Mouse (Mus musculus) CH12.LX (cell line): ENCODE results near the gene Armc5. TPM values are rescaled to one million over a fixed set of nuclear protein-coding genes. Genes with fewer than 3 reads are reported as not detected.

ENCODE experiments used
- DNase-seq: peaks from one replicate; pipeline ENCODE4 v3.0.0-alpha.2; 2013; ENCODE audit errors: extremely low read depth
- H3K27ac ChIP-seq: 2 replicates; pipeline ENCODE4 v1.5.1; 2012; ENCODE audit warnings: low read depth, mild to moderate bottlenecking, control low read depth, moderate library complexity; ENCODE audit not compliant: insufficient read depth
- H3K27me3 ChIP-seq: replicated peaks from 2 replicates; pipeline ENCODE3; 2012; ENCODE audit warnings: inconsistent platforms
- H3K36me3 ChIP-seq, 2 experiments: replicated peaks in 1 of 2; 2 replicates each; pipeline versions ENCODE3 to v1.6.1; 2012; ENCODE audit warnings: inconsistent platforms in 1 of 2, low read length in 1 of 2, mild to moderate bottlenecking in 1 of 2, mixed read lengths in 1 of 2, moderate library complexity in 1 of 2; ENCODE audit not compliant: control insufficient read depth in 1 of 2, insufficient read depth in 1 of 2
- H3K4me1 ChIP-seq, 2 experiments: 2 replicates each; pipeline ENCODE4 v1.6.1; 2012; ENCODE audit warnings: inconsistent platforms in 1 of 2, moderate library complexity in 1 of 2; ENCODE audit not compliant: insufficient read depth in 2 of 2, control insufficient read depth in 1 of 2
- H3K4me2 ChIP-seq: 2 replicates; pipeline ENCODE4 v1.6.1; 2012; ENCODE audit warnings: low read depth, mild to moderate bottlenecking, control low read depth; ENCODE audit not compliant: poor library complexity, insufficient read depth, severe bottlenecking
- H3K4me3 ChIP-seq, 3 experiments: fragments of 150-350 bp in 1 of 3; sonication (generic) in 1 of 3; replicated peaks in 1 of 3; 2 replicates each; pipeline versions ENCODE3 to v1.5.1; 2011 to 2012; ENCODE audit warnings: low read depth in 2 of 3, low read length in 2 of 3, mild to moderate bottlenecking in 2 of 3, moderate library complexity in 2 of 3, control low read depth in 1 of 3, improper control_type of control experiment in 1 of 3, inconsistent platforms in 1 of 3, mixed read lengths in 1 of 3; ENCODE audit not compliant: poor library complexity in 1 of 3
- H3K79me2 ChIP-seq: replicated peaks from 2 replicates; pipeline ENCODE4 v1.6.1; 2012; ENCODE audit warnings: mild to moderate bottlenecking, moderate library complexity; ENCODE audit not compliant: control insufficient read depth, poor library complexity, insufficient read depth, severe bottlenecking; ENCODE audit errors: extremely low read depth
- H3K9ac ChIP-seq: 2 replicates; pipeline ENCODE4 v1.6.1; 2012; ENCODE audit warnings: low read depth, mild to moderate bottlenecking, control low read depth, moderate library complexity; ENCODE audit not compliant: insufficient read depth
- H3K9me3 ChIP-seq: replicated peaks from 2 replicates; pipeline ENCODE3; 2012; ENCODE audit warnings: low read length, inconsistent platforms, mixed read lengths
- BHLHE40 ChIP-seq: IDR thresholded peaks from 2 replicates; pipeline ENCODE4 v1.6.1; 2011; ENCODE audit warnings: mild to moderate bottlenecking, low read depth, low read length, improper control_type of control experiment
- ELF1 ChIP-seq: IDR thresholded peaks from 2 replicates; pipeline ENCODE4 v1.6.1; 2014; ENCODE audit warnings: low read depth, mild to moderate bottlenecking, inconsistent platforms, low read length, improper control_type of control experiment
- EP300 ChIP-seq: IDR thresholded peaks from 2 replicates; pipeline ENCODE4 v1.6.1; 2011; ENCODE audit warnings: low read length, improper control_type of control experiment
- HCFC1 ChIP-seq: IDR thresholded peaks from 2 replicates; pipeline ENCODE4 v1.6.1; 2012; ENCODE audit warnings: low read depth, mild to moderate bottlenecking, inconsistent platforms, low read length, improper control_type of control experiment
- IRF4 ChIP-seq: IDR thresholded peaks from 2 replicates; pipeline ENCODE4 v1.6.1; 2014; ENCODE audit warnings: low read depth, mild to moderate bottlenecking, inconsistent platforms, low read length, improper control_type of control experiment
- JUN ChIP-seq: IDR thresholded peaks from 2 replicates; pipeline ENCODE4 v1.6.1; 2011; ENCODE audit warnings: low read depth, mild to moderate bottlenecking, low read length, improper control_type of control experiment, moderate library complexity; ENCODE audit not compliant: insufficient read depth
- JUND ChIP-seq: conservative IDR thresholded peaks from 2 replicates; pipeline ENCODE4 v1.6.1; 2011; ENCODE audit warnings: low read depth, low read length, improper control_type of control experiment
- MAX ChIP-seq: IDR thresholded peaks from 2 replicates; pipeline ENCODE4 v1.6.1; 2011; ENCODE audit warnings: low read length, improper control_type of control experiment
- MAZ ChIP-seq: IDR thresholded peaks from 2 replicates; pipeline ENCODE4 v1.6.1; 2012; ENCODE audit warnings: low read depth, mild to moderate bottlenecking, inconsistent platforms, low read length, improper control_type of control experiment, moderate library complexity
- MYC ChIP-seq: IDR thresholded peaks from 2 replicates; pipeline ENCODE4 v1.6.1; 2011; ENCODE audit warnings: low read depth, mild to moderate bottlenecking, improper control_type of control experiment, low read length
- NRF1 ChIP-seq: IDR thresholded peaks from 2 replicates; pipeline ENCODE4 v1.6.1; 2014; ENCODE audit warnings: low read depth, mild to moderate bottlenecking, inconsistent platforms, low read length, improper control_type of control experiment, moderate library complexity
- RAD21 ChIP-seq: IDR thresholded peaks from 2 replicates; pipeline ENCODE4 v1.6.1; 2011; ENCODE audit warnings: low read depth, mild to moderate bottlenecking, low read length, improper control_type of control experiment, moderate library complexity
- SIN3A ChIP-seq: IDR thresholded peaks from 2 replicates; pipeline ENCODE4 v1.6.1; 2012; ENCODE audit warnings: low read length, improper control_type of control experiment, inconsistent platforms
- SMC3 ChIP-seq: IDR thresholded peaks from 2 replicates; pipeline ENCODE4 v1.6.1; 2011; ENCODE audit warnings: low read depth, low read length, improper control_type of control experiment
- TBP ChIP-seq: conservative IDR thresholded peaks from 2 replicates; pipeline ENCODE4 v1.6.1; 2011; ENCODE audit warnings: low read depth, low read length, improper control_type of control experiment
- dilution Hi-C: fragments of 300-500 bp; cut with MboI; formaldehyde crosslinking; loops from 2 replicates; pipeline ENCODE4 v1.14.3; 2020; ENCODE audit warnings: low sequenced_read_pairs; ENCODE audit not compliant: extremely low pct_unique_long_range_greater_than_20kb, extremely low pct_ligation_motif_present
- in situ Hi-C: fragments of 300-500 bp; cut with MboI; formaldehyde crosslinking; loops from 3 replicates; pipeline ENCODE4 v1.14.3; 2019; ENCODE audit warnings: low sequenced_read_pairs, low pct_ligation_motif_present, low pct_unique_long_range_greater_than_20kb, mixed read lengths
- polyA plus RNA-seq: library from polyadenylated mRNA; unstranded; fragments of >175 nt; gene quantifications from 2 replicates; pipeline ENCODE4 v1.2.1, GENCODE M21; 2012; ENCODE audit warnings: low read depth; ENCODE audit not compliant: insufficient read length
- total RNA-seq, 2 experiments: library from RNA; depleted of rRNA; stranded (reverse); fragments of 300-350 nt in 1 of 2; fragments of >200 nt in 1 of 2; gene quantifications; 2 replicates each; pipeline ENCODE4 v1.2.3; 2012 to 2014

The Armc5 gene
- total and polyA plus RNA-seq, 3 experiments: 5.0 to 14.4 (median 11.6) TPM

DNA sequence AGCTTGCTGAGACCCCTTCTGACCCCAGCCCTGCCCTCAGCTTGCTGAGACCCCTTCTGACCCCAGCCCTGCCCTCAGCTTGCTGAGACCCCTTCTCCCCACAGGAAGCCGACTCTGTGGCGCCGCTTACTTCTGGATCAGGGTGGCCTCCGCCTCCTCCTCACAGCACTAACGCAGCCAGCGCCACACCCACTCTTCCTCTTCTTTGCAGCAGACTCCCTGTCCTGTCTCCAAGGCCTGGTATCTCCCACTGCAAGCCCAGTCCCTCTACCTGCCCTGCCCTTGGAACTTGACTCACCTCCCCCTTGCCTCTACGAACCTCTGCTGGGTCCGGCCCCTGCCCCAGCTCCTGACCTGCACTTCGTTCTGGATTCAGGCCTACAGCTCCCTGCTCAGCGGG, 6.8 kb downstream of the Armc5 start:
- H3K4me2 ChIP-seq: no peak overlapping the region
- no peak overlapping the region for H3K27ac ChIP-seq
- H3K4me3 ChIP-seq: no peak overlapping the region
- H3K4me1 ChIP-seq: peaks cover 2 to 19% of the 10 kb centered on the region in 2 experiments; a peak in 3 of 4 replicates
- H3K27me3 ChIP-seq: no peaks in the 10 kb centered on the region
- TF ChIP-seq RAD21: no peak
- no peak for TF ChIP-seq ELF1
- no peak for TF ChIP-seq MAZ
- DNase-seq: no peak
- H3K9ac ChIP-seq: no peak overlapping the region
- dilution Hi-C loops: no loop called here
- in situ Hi-C loops: no loop called here
- H3K79me2 ChIP-seq: no peaks in the 10 kb centered on the region
- H3K36me3 ChIP-seq: peaks cover 51 to 61% of the 10 kb centered on the region in 2 experiments
- no peaks in the 10 kb centered on the region for H3K9me3 ChIP-seq

DNA sequence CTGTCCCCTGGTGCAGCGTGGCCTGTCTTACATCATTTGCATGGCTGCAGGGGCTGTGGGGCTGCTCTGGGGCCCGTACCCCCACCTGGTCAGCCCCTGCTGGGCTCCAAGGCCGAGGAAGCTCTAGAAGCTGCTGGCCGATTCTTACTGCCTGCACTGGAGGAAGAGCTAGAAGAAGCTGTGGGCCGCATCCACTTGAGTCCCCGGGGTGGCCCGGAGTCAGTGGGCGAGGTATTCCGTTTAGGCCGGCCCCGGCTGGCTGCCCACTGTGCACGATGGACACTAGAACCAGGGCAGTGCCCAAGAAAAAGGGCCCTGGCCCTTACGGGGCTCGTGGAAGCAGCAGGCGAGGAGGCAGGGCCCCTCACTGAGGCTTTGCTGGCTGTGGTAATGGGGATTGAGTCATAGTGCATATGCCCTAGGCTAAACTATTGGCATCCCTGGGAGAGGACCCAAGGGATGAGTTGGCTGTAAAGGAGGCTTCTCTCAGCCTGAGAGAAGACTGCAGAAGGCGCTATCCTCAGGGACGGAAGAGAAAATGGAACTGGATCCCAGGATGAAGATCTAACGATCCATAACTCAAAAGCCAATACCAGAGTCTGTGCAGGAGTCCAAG, 7.4 kb downstream of the Armc5 start:
- no peaks in the 10 kb centered on the region for H3K79me2 ChIP-seq
- H3K4me2 ChIP-seq: no peak overlapping the region
- H3K9me3 ChIP-seq: no peaks in the 10 kb centered on the region
- no peak for TF ChIP-seq ELF1
- TF ChIP-seq JUND: no peak
- TF ChIP-seq, all 38 proteins: peak for 0
- no peak for DNase-seq
- no peak overlapping the region for H3K9ac ChIP-seq
- dilution Hi-C loops: no loop called here
- H3K4me3 ChIP-seq: no peak overlapping the region
- no peaks in the 10 kb centered on the region for H3K27me3 ChIP-seq
- peaks cover 2 to 15% of the 10 kb centered on the region in 2 experiments; a peak in 3 of 4 replicates for H3K4me1 ChIP-seq
- in situ Hi-C loops: no loop called here
- H3K36me3 ChIP-seq: peaks cover 51 to 65% of the 10 kb centered on the region in 2 experiments
- H3K27ac ChIP-seq: no peak overlapping the region

DNA sequence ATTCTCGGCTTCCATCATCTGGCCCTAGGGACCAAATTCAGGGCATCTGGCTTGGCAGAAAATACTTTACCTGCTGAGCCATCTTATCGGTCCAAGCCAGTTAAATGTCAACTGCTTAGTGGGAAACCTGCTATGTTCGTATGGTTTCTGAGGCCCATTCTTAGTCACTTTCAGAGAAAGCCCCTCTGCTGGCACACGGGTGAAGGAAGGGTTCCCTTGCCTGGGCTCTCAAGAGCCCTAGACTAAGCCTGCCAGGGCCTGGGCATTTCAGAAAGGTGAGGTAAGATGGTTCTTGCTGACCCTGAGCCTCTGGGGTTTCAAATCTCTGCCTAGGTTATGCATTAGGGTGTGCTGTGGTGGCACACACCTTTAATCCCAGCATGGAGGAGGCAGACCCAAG, 8.4 kb downstream of the Armc5 start:
- H3K4me3 ChIP-seq: no peak overlapping the region
- no peak overlapping the region for H3K9ac ChIP-seq
- peaks cover 41 to 58% of the 10 kb centered on the region in 2 experiments for H3K36me3 ChIP-seq
- H3K4me2 ChIP-seq: no peak overlapping the region
- peaks cover 0 to 4% of the 10 kb centered on the region in 2 experiments; a peak in 1 of 4 replicates for H3K4me1 ChIP-seq
- H3K27me3 ChIP-seq: no peaks in the 10 kb centered on the region
- in situ Hi-C loops: no loop called here
- no peak overlapping the region for H3K27ac ChIP-seq
- no peaks in the 10 kb centered on the region for H3K9me3 ChIP-seq
- no peaks in the 10 kb centered on the region for H3K79me2 ChIP-seq
- DNase-seq: no peak
- TF ChIP-seq MYC: no peak
- no peak for TF ChIP-seq TBP
- no peak for TF ChIP-seq SIN3A
- TF ChIP-seq BHLHE40: no peak
- no peak for TF ChIP-seq HCFC1
- no peak for TF ChIP-seq JUN
- TF ChIP-seq EP300: no peak
- no peak for TF ChIP-seq MAX
- no peak for TF ChIP-seq IRF4
- TF ChIP-seq NRF1: no peak
- no peak for TF ChIP-seq SMC3
- dilution Hi-C loops: no loop called here
